Mouse (Mus musculus) thymus, postnatal 25 days (tissue): Measurements from ENCODE around the gene Ppp1ca.

Experiments used
- DNase-seq: peaks from one replicate; pipeline ENCODE4 v3.0.0; 2022

Gene Ppp1ca

DNA sequence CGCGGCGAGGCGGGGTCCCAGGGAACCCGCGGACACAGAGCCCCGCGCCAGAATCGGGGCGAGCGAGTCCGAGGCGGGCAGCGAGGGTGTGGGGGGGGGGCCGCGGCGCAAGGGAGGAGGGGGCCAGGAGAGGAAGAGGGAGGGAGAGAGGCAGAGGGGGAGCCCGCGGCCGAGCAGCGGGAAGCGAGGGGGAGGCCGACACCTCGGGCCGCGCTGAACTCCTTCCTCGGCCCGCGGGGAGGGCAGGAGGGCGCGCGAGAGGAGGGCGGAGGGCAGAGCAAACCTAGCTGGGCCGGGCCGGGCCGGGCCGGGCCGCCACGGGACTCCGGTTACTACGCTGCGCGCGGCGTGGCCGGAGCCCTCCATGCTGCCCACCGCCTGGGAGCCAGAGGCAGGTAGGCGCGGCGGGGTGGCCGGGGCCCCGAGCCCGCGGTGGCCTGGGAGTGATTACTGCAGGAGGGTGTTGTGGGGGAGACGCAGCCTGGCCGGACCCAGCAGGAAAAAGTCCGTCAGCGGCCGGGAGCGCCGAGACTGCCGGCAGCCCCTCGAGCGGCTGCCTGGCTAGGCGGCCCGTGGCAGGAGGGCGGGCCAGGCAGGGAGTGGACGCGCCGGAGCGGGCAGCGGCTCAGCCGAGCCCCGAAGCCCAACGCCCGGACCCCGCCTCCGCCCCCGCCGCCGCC is 23.0 kb downstream of the Ppp1ca start:
- no peak for DNase-seq

DNA sequence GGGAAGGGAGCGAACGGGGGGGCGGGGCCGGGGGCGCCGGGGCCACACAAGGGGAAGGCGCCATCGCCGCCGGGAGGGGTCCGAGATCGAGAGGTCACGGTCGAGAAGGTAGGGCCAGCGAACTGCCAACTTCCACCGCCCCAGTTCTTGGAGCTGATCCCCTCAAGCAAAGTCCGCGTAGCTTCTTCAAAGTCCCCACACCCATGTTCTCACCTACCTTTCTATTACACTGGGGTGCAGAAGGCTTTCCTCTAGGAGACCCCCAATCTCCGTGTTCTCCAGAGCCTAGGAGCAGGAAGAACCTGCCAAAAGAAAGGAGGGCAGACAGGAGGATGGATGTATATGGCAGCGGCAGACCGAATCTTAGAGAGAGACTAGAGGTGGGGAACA is 23.6 kb downstream of the Ppp1ca start:
- DNase-seq = no peak

DNA sequence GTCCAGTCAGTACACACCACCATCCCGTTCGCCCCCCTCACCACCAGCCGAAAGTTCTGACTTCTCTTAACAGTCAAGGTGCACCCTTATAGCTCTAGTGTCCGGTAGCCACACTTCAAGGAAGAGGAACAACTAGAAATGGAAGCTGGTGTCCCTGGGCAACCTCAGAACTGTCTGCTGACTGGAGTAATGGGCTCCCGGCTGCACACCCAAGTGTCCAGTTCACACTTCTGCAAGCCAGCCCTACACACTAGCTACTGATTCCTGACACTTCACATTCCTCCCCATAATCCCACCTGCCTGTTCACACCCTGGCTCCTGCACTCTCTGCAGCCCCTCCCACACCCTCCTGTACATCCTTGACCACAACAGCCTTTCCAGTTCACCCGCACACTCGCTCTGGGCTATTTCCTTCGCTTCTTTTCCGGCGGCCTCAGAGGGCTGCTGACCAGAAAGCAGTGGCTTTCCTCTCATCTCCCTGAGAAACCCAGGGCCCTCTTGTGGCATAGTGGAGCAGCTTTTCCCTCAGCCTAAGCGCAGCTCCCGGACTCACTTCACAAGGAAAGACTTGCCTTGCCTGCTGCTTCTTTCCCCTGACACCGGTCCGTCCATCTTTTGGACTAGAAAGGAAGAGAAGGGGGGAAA is 24.3 kb downstream of the Ppp1ca start:
- DNase-seq = no peak

DNA sequence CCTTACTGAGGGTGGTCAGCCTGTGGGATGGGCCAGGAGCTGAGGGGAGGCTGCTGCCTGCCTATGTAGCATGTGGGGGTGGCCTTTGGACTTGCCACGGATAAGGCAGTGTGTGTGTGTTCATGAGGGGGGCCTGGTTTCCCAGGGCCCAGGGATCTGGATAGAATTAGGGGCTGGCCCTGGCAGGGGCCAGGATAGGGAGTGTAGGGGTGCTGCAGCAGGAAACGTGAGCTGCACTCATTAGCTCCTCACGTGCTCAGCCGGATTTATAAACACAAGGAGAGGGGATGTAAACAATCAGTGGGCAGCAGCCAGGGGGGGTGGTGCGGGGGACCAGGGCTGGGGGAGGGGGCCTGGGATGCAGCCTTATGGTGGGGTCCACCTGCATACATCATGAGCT is 25.3 kb downstream of the Ppp1ca start:
- DNase-seq = no peak

DNA sequence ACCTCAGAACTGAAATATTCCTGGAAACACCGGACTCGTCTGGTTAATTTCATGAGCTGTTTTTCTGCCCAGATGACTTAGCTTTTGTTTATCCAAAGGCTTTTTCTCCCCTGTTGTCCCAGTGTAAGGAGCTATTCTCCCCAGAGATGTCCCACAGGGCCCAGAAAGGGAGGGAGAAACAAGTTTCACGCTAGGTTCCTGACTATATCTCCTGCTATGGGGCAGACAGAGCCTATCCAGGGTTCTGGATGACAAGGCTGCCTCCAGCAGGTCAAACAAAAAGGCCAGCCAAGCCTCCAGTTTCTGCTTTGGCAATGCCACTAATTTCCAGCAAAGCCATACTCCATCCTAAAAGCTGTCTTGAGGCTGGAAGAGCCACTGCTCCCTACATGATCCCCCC is 26.0 kb downstream of the Ppp1ca start:
- DNase-seq = no peak

DNA sequence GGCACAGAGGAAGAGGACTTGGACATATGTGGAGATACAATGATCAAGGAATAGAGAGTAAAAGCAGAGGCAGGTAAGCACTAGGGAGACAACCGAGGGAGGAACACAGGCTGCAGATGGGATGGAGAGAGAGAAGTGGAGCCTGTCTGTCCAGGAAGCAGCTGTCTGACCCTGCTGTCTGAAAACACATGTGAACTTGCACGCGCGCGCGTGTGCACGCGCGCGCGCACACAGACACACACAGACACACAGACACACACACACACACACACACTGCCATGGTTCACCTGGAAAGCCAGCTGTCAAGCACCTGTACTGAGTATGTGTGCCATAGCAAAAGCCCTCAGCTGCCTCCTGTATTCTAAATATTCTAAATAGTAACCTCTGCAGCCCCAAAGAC is 26.4 kb downstream of the Ppp1ca start:
- DNase-seq = no peak

DNA sequence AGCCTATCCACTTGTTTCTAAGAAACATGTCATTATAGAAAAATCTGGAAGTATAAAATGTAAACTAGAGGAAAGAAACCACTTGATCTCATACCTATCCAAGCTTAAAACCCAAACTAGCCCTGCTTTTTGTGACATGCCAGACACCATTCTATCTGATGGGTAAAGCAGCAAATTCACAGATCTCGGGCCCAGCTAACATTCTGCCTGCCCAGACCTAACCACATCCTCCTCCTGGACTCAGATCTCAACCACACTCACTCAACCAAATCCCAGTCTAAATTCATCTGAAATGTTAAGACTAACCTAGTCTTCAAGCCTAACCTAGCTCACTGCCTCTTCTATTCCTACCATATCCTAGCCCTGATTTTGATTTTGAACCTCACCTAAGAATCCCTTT is 26.9 kb downstream of the Ppp1ca start:
- no peak for DNase-seq

DNA sequence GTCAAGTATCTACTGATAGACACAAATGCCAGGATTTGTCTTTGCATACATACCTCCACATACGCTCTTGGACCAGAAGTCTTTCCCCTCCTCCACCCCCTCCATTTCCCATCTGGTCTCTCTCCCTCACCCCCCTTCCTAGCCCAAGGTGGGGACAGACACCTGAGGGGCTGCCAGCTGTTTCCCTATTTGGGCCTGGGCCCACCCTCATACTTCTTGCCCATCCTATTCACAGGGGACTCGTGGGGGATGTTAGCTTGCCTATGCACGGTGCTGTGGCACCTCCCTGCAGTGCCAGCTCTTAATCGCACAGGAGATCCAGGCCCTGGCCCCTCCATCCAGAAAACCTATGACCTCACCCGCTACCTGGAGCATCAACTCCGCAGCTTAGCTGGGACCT is 28.1 kb downstream of the Ppp1ca start:
- no peak for DNase-seq

DNA sequence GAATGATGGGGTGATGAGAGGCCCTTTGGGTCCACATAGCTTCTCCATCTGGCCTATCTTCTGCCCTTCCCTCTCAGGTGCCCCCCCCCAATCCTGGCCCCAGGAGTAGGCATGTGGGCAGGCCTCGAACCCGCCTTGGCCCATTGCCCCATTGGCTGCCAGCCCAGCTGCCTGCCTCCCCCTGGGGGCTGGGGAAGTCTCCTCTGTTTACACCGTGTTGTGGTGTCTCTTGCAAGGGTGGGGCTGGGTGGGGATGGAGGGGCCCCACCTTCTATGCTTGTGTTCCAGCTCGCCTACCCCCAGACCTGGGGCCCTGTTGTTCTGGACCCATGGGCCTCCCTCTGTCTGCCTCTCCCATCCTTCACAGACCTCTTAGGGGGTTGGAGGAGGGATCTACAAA is 28.6 kb downstream of the Ppp1ca start:
- no peak for DNase-seq

DNA sequence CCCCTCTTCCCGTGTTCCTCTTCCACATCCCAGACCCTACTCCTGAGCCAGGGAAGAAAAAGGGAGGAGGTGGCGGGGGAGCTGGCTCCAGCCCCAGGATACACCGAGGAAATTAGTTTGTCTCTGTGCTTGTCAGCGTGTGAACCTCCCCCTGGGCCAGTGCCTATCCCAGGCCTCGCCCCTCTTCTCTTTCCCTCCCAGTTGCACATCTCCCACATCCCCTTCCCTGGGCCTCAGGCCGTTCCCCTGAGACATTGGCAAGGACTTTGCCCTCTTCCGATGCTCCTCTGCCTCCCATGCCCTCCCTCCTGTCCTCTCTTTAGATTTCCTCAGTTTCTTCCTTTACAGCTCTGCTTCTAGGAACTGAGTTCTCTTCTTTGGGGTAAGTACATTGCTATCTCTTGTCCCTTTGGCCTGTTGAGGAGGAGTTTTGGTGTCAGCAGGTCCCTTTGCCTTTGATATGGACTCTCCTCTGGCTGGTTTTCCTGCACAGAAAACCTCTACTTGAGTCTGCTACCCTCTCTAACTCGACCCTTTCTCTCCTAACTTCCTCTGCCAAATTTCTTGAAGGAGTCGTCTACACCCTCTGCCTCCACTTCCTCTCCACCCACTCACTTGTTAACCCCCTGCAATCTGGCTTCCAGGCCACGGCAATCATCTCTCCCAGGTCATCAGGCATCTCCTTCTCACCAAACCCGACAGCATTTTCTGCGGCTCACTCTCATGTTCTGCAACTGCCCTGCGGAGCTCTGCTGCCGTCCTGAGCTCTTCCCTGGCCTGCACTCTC is 29.3 kb downstream of the Ppp1ca start:
- peak; percentile 38 for DNase-seq

DNA sequence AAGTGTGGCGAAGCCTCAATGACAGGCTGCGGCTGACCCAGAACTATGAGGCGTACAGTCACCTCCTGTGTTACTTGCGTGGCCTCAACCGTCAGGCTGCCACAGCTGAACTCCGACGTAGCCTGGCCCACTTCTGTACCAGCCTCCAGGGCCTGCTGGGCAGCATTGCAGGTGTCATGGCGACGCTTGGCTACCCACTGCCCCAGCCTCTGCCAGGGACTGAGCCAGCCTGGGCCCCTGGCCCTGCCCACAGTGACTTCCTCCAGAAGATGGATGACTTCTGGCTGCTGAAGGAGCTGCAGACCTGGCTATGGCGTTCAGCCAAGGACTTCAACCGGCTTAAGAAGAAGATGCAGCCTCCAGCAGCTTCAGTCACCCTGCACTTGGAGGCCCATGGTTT is 30.3 kb downstream of the Ppp1ca start:
- DNase-seq = peak; percentile 13

DNA sequence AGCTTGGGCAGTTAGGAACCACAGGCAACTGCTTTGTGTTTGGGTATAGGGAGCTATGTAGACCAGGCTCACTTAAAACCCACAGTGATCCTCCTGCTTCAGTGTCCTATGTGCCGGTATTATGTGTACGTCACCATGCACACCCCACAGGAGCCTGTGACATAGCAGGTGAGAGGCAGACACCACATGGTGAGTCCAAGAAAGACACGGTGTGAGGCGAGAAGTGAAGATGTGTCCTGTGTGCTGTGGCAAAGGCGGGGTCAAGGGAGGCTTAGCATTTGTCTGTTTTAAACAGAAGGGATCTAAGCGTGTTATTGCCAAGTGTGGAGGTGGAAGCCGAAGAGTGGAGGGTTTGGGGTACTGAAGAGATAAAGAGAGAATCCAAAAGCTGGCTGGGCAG is 34.9 kb downstream of the Ppp1ca start:
- DNase-seq = peak; percentile 13

DNA sequence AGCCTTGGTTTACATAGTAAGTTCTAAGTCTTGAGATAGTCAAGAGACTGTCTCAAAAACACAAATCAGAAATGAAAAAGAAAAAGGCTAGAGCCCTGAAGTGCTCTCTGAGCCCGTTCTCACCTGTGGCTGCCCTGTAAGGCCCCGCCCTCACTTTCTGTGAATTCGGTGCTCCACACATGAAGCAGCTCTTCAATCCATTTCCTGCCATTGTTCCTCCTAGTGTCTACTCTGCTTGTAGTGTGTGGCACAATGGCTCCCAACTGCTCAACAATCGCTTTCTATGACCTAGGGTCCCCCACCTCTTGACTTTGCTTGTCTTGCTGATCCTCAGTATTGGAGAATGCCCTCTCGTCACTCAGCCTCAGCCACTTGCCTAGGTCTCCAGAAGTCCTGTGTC is 35.6 kb downstream of the Ppp1ca start:
- peak; percentile 37 for DNase-seq

DNA sequence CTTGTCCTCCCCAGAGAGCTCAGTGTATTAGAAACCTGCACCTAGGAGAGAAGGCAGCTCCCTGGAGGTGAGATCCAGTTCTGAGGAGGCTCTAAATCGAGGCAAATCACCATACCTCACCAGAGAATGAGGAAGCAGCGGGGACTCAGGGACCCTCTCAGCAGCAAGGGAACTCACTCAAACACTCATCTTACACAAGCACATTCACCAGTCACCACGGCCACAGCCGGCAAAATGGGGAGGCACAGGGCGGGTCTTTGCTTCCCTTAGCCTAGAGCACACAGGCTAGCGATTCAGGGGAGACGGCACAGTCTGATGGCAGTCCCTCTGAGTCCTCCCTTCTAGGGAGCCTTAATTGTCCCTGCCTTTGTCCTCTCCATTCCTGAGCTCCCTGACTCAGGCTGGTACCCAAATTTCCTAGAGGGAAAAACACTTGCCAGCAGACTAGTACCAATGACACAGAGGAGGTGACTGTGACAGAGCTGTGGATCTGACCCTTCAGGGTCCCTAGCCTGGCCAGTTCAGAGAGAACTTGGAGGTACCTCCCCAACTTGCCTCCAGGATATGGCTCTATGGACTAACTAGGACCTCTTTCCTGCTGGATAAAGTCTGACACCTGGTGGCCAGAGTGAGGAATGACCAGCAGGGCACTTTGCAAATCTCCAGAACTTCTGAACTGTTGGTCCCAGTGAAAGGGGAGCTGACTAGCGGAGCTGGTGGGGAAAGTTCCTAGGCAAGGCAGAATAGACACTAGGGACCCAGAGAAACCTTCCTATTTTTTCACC is 36.2 kb downstream of the Ppp1ca start:
- peak; percentile 76 for DNase-seq

DNA sequence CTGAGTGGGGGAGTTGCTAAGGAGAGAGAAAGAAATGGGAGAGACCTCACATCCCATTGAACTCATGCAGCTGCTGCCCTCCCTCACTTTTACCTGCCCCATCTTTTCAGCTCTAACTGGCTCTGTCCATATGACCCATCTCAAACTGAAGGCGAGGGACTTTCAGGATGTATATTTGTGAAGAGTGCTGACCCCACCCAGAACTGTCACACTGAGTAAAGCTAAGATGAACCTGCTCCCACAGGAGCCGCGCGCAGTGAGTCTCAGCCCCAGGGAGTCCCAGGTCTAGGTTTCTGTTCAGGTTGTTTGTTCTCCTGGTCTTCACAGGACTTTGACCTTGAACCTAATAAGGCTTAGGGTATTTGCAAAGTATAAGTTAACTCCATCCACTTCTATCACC is 37.0 kb downstream of the Ppp1ca start:
- DNase-seq = no peak

DNA sequence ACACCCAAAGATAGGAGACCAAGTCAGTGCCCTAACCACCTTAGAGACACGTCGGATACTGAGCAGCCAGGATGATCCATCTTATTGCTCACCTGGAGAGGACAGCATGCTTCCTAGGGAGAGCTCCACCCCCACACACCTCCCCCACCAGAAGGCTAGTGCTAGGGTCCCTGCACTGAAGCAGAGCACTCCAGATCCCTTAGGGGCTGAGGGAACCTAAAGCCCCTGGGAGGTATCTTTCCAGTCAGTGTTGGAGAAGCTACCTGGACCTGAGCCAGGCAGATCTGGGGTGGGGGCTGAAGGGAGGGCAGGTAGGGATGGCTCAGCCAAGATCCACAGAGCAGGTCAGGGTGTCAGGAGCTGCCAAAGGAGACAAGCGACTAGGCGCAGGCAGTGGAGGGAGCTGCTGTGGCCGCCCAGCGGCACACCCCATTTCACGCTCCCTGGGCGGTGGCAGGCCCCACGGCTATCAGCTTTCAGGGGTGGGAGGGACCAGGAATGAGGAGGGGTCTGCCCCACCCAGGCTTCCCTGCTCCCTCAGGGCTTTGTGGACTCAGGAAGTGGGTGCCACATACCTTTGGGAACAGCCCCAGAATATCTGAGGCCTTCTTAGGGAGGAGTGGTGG is 37.7 kb downstream of the Ppp1ca start:
- no peak for DNase-seq

DNA sequence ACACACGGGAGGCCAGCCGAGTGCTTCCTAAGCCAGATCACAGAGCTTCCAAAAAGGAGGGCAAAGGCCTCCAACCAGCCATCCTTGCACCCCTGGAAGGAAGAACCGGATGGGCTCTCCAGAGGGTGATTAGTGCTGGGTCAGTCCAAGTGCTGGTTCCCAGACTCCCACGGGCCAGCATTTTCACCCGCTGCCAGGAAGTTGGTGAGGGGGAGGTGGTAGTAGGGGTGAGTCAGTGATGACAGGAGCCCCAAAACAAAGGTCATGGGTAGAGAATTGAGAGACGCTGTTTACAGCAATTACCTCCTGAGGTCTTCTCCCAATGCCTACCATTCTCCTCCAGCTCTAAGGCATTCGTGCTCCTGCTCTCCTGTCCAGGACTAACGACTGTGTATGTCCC is 38.5 kb downstream of the Ppp1ca start:
- DNase-seq = no peak

DNA sequence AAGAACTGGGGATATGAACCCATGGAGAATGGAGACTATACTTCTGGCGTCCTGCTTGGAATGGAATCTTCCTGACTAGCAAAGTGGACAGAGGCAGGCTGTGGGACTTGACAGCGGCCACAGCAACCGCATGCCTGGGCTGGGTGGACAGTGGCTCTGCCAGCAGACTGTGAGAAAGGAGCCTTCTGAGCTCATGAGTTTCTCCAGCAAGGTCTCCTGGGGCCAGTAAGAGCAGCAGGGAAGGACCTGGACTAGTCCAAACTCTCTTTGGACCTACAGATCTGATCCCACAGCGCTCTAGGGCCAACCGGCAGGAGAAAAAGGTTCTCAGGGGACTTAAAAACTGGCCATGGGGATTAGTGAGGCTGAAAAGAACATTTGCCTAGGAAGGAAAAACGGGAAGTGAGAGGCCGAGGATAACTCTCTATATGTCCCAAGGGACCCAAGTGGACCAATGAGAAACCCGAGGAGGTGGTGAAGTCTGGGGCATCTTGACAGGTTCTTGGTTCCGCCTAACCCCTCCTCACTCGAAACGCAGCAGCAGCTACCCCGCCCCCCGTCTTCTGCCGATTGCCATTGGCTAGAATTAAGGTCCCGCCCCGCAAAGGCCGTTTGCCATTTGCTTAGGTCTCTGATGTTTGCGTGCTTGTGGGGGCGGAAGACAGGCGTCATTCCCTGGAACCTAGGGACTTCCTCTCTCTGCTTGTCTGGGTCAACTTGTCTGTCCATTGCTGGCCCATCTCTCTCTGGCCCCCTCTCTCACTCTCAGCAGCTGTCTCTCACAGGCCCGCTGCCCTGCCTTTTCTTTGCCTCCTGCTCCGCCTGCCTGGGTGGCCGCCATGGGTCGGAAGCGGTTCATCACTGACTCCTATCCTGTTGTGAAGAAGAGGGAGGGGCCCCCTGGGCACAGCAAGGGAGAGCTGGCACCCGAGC is 39.7 kb downstream of the Ppp1ca start, which contains the start of gene Pold4:
TSS of gene Pold4 (plus strand) at position 647 of the 933 bp plus-strand sequence.
- peak; percentile 96 for DNase-seq

DNA sequence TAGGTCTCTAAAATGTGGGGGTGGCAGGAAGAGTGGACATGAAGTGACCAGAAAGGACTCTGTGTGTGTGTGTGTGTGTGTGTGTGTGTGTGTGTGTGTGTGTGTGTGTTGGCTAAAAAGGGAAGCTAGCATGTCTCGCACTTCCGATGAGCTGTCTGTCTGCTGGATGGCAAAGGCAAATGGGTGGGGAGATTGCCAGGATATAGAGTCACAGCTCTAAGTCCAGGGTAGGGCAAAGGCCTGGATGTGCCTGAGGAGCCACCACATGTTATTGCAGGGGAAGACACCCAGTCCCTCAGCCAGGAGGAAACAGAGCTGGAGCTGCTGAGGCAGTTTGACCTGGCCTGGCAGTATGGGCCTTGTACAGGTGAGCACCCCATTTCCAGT is 40.3 kb downstream of the Ppp1ca start:
- DNase-seq = no peak

DNA sequence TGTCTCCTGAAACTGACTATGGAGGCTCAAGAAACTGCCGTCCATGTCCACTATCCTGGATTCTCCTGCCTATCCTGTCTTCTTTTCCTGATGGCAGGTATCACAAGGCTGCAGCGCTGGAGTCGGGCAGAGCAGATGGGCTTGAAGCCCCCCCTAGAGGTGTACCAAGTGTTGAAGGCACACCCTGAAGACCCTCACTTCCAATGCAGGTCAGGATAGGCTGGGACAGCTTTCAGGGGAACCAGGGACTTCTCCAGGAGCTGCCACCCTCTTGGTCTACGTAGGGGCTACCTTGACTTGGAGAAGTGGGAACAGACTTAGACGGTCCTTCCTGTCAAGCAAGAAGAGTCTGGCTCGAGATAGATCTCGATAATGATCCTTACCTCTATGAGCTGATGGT is 40.8 kb downstream of the Ppp1ca start:
- no peak for DNase-seq

DNA sequence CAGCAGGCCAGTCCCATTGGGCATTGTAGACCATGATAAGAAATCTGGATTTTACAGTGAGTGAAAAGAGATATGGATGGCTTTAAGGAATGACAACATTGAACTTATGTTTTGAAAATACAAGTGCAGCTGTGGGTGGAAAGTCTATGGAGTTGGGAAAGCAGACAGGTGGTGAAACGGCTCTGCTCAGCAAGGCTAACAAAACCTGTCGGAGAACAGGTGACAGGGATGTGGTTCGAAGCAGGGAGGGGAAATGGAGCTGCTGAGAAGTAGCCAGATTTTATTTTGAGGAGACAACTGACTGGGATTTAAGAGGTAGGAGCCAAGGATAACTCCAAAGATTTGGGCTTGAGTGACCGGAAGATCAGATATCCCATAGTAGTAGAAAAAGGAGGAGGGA is 42.7 kb downstream of the Ppp1ca start:
- no peak for DNase-seq

DNA sequence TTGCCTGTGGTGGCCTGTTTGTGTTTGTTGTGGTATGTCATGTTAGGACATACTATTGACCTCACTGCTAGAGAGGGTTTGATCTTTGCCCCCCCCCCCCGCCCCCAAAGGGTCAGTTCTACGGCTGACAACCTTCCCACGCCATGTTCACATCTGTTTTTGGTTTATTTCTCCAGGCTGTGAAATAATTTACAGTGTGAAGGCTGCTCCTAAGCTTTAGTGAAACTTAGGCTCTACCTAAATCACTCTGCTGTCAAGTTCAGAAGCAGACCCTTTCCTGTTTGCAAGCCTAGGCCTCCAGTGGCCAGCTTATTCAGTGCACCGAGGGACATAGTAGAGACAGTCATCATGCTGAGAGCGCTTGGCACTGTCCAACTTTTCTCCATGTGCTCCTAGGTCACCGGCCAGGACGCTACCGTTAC is 48.4 kb downstream of the Ppp1ca start:
- no peak for DNase-seq
